Mouse (Mus musculus) neural tube, embryonic 12.5 days (tissue): ENCODE measurements around the gene Il15ra. TPM values are rescaled to one million over a fixed set of nuclear protein-coding genes. Genes with fewer than 3 reads are reported as not detected.
"Not testable (repeated sequence)": the region's sequence is repeated elsewhere in the genome, so short reads cannot be mapped to it uniquely, and the experiment has no call there.

ENCODE experiments used
- ATAC-seq: fragments of 200-750 bp; cut with Nextera tagmentation; 2 replicates; pipeline ENCODE4 v1.8.0; 2017; ENCODE audit warnings: low read depth, mild to moderate bottlenecking, moderate TSS enrichment, moderate library complexity; ENCODE audit not compliant: low FRiP score
- H3K27ac ChIP-seq: fragments of 300-500 bp; sonication (generic); 2 replicates; pipeline ENCODE4 v1.5.1; 2016
- H3K27me3 ChIP-seq: fragments of 300-500 bp; sonication (generic); replicated peaks from 2 replicates; pipeline ENCODE4 v1.6.1; 2016; ENCODE audit warnings: mild to moderate bottlenecking
- H3K36me3 ChIP-seq: fragments of 300-500 bp; sonication (generic); 2 replicates; pipeline ENCODE4 v1.6.1; 2016; ENCODE audit warnings: mild to moderate bottlenecking
- H3K4me1 ChIP-seq: fragments of 300-500 bp; sonication (generic); 2 replicates; pipeline ENCODE4 v1.6.1; 2016
- H3K4me2 ChIP-seq: fragments of 300-500 bp; sonication (generic); replicated peaks from 2 replicates; pipeline ENCODE4 v1.6.1; 2016; ENCODE audit warnings: mild to moderate bottlenecking
- H3K4me3 ChIP-seq: fragments of 300-500 bp; sonication (generic); 2 replicates; pipeline ENCODE4 v1.5.1; 2016
- H3K9ac ChIP-seq: fragments of 300-500 bp; sonication (generic); 2 replicates; pipeline ENCODE4 v1.6.1; 2016; ENCODE audit warnings: mild to moderate bottlenecking
- H3K9me3 ChIP-seq: fragments of 300-500 bp; sonication (generic); 2 replicates; pipeline ENCODE4 v1.6.1; 2016; ENCODE audit warnings: mild to moderate bottlenecking
- WGBS: fragments of 180-500 bp; shearing (Covaris S2); methylation state at CpG from one replicate; pipeline ENCODE4 v1.1.7; 2016; 5-methylcytosine and 5-hydroxymethylcytosine counted together
- polyA plus RNA-seq: library from polyadenylated mRNA; unstranded; fragments of >200 nt; fragmentation: Nextera tagmentation; extraction: Ambion mirVana; gene quantifications from 2 replicates; pipeline ENCODE4 v1.2.1, GENCODE M21; 2016

The Il15ra gene
- polyA plus RNA-seq, 1 experiment from 2014 or later, result 1.1 TPM

GRCm38 (mm10) chr2:11686512-11686911, 18.6 kb upstream of the Il15ra start:
- no peak overlapping the region for H3K27ac ChIP-seq
- H3K36me3 ChIP-seq, result no peaks in the 10 kb centered on the region
- WGBS, result 88% methylated on average over 4 of the region's 4 CpGs
- no peak for ATAC-seq
- no peaks in the 10 kb centered on the region for H3K9me3 ChIP-seq
- H3K4me2 ChIP-seq, result no peak overlapping the region
- no peak overlapping the region for H3K4me3 ChIP-seq
- H3K4me1 ChIP-seq, result no peaks in the 10 kb centered on the region
- H3K9ac ChIP-seq, result no peak overlapping the region
- no peaks in the 10 kb centered on the region for H3K27me3 ChIP-seq

- H3K36me3 ChIP-seq, result no peaks in the 10 kb centered on the region
- no peak overlapping the region for H3K4me3 ChIP-seq
- H3K27ac ChIP-seq, result no peak overlapping the region
- no peaks in the 10 kb centered on the region for H3K9me3 ChIP-seq
- no peak overlapping the region for H3K9ac ChIP-seq
- no peaks in the 10 kb centered on the region for H3K4me1 ChIP-seq
- no peak for ATAC-seq
- WGBS, result 38% methylated on average over 3 of the region's 3 CpGs
- no peak overlapping the region for H3K4me2 ChIP-seq
- no peaks in the 10 kb centered on the region for H3K27me3 ChIP-seq
Observed at GRCm38 (mm10) chr2:11687436-11687835, 17.7 kb upstream of the Il15ra start.

- no peak overlapping the region for H3K4me2 ChIP-seq
- no peaks in the 10 kb centered on the region for H3K27me3 ChIP-seq
- no peak overlapping the region for H3K9ac ChIP-seq
- no peak for ATAC-seq
- no peaks in the 10 kb centered on the region for H3K4me1 ChIP-seq
- H3K27ac ChIP-seq, result no peak overlapping the region
- no peak overlapping the region for H3K4me3 ChIP-seq
- WGBS, result 82% methylated on average over 8 of the region's 8 CpGs
- no peaks in the 10 kb centered on the region for H3K36me3 ChIP-seq
- no peaks in the 10 kb centered on the region for H3K9me3 ChIP-seq
Observed at GRCm38 (mm10) chr2:11690201-11690890, 14.7 kb upstream of the Il15ra start.

GRCm38 (mm10) chr2:11693352-11693751, 11.7 kb upstream of the Il15ra start:
- Histone ChIP-seq H3K4me2 (no peak overlapping the region), H3K4me3 (no peak overlapping the region), H3K4me1 (no peaks in the 10 kb centered on the region), H3K9ac (no peak overlapping the region), H3K9me3 (no peaks in the 10 kb centered on the region), H3K27me3 (no peaks in the 10 kb centered on the region), H3K27ac (no peak overlapping the region), H3K36me3 (no peaks in the 10 kb centered on the region)
- WGBS, result 96% methylated on average over 4 of the region's 4 CpGs
- ATAC-seq, result no peak

GRCm38 (mm10) chr2:11694104-11694503, 11.0 kb upstream of the Il15ra start:
- WGBS, result 76% methylated on average over 2 of the region's 2 CpGs
- no peaks in the 10 kb centered on the region for H3K36me3 ChIP-seq
- no peak overlapping the region for H3K4me3 ChIP-seq
- H3K4me2 ChIP-seq, result no peak overlapping the region
- ATAC-seq, result no peak
- no peak overlapping the region for H3K9ac ChIP-seq
- H3K9me3 ChIP-seq, result no peaks in the 10 kb centered on the region
- H3K27me3 ChIP-seq, result no peaks in the 10 kb centered on the region
- no peak overlapping the region for H3K27ac ChIP-seq
- H3K4me1 ChIP-seq, result no peaks in the 10 kb centered on the region

- H3K27ac ChIP-seq, result no peak overlapping the region
- H3K9ac ChIP-seq, result no peak overlapping the region
- no peaks in the 10 kb centered on the region for H3K9me3 ChIP-seq
- no peaks in the 10 kb centered on the region for H3K4me1 ChIP-seq
- H3K36me3 ChIP-seq, result no peaks in the 10 kb centered on the region
- H3K27me3 ChIP-seq, result no peaks in the 10 kb centered on the region
- H3K4me2 ChIP-seq, result no peak overlapping the region
- no peak for ATAC-seq
- no peak overlapping the region for H3K4me3 ChIP-seq
- 73% methylated on average over 2 of the region's 2 CpGs for WGBS
Observed at GRCm38 (mm10) chr2:11695867-11696266, 9.2 kb upstream of the Il15ra start.

GRCm38 (mm10) chr2:11698994-11699393, 6.1 kb upstream of the Il15ra start:
- Histone ChIP-seq H3K4me3 (no peak overlapping the region), H3K4me1 (no peaks in the 10 kb centered on the region), H3K36me3 (no peaks in the 10 kb centered on the region), H3K27me3 (no peaks in the 10 kb centered on the region), H3K9ac (no peak overlapping the region), H3K9me3 (no peaks in the 10 kb centered on the region), H3K4me2 (no peak overlapping the region), H3K27ac (no peak overlapping the region)
- ATAC-seq, result no peak
- 69% methylated on average over 5 of the region's 5 CpGs for WGBS

- WGBS, result 95% methylated on average over 2 of the region's 2 CpGs
- Histone ChIP-seq H3K9ac (no peak overlapping the region), H3K4me3 (no peak overlapping the region), H3K4me1 (no peaks in the 10 kb centered on the region), H3K36me3 (no peaks in the 10 kb centered on the region), H3K4me2 (no peak overlapping the region), H3K27me3 (no peaks in the 10 kb centered on the region), H3K9me3 (no peaks in the 10 kb centered on the region), H3K27ac (no peak overlapping the region)
- no peak for ATAC-seq
Observed at GRCm38 (mm10) chr2:11699905-11700304, 5.2 kb upstream of the Il15ra start.

- H3K4me2 ChIP-seq, result peak overlapping the region; percentile 97
- H3K27ac ChIP-seq, result no peak overlapping the region
- H3K27me3 ChIP-seq, result peaks cover 17% of the 10 kb centered on the region
- no peaks in the 10 kb centered on the region for H3K9me3 ChIP-seq
- H3K4me1 ChIP-seq, result peaks cover 11% of the 10 kb centered on the region
- ATAC-seq, result peak; percentile 65
- H3K36me3 ChIP-seq, result no peaks in the 10 kb centered on the region
- peak overlapping the region; percentile 48 for H3K9ac ChIP-seq
- peak overlapping the region; percentile 58 for H3K4me3 ChIP-seq
- WGBS, result 4% methylated on average over 28 of the region's 28 CpGs
Observed at GRCm38 (mm10) chr2:11706030-11706745, 1.1 kb downstream of the Il15ra start.

GRCm38 (mm10) chr2:11706746-11707065, 1.6 kb downstream of the Il15ra start:
- no peak overlapping the region for H3K9ac ChIP-seq
- H3K27ac ChIP-seq, result no peak overlapping the region
- WGBS, result 41% methylated on average over 6 of the region's 6 CpGs
- no peaks in the 10 kb centered on the region for H3K9me3 ChIP-seq
- H3K4me3 ChIP-seq, result no peak overlapping the region
- peaks cover 11% of the 10 kb centered on the region for H3K4me1 ChIP-seq
- H3K27me3 ChIP-seq, result peaks cover 17% of the 10 kb centered on the region
- no peaks in the 10 kb centered on the region for H3K36me3 ChIP-seq
- no peak for ATAC-seq
- peak overlapping the region; percentile 97 for H3K4me2 ChIP-seq

GRCm38 (mm10) chr2:11708538-11708937, 3.4 kb downstream of the Il15ra start:
- no peak for ATAC-seq
- Histone ChIP-seq H3K9ac (no peak overlapping the region), H3K27ac (no peak overlapping the region), H3K4me2 (no peak overlapping the region), H3K36me3 (no peaks in the 10 kb centered on the region), H3K4me1 (peaks cover 11% of the 10 kb centered on the region), H3K4me3 (no peak overlapping the region), H3K27me3 (peaks cover 17% of the 10 kb centered on the region), H3K9me3 (no peaks in the 10 kb centered on the region)
- WGBS, result 83% methylated on average over 5 of the region's 5 CpGs

GRCm38 (mm10) chr2:11710101-11710500, 5.0 kb downstream of the Il15ra start:
- H3K9ac ChIP-seq, H3K27ac ChIP-seq, H3K36me3 ChIP-seq, ATAC-seq, H3K4me3 ChIP-seq, H3K9me3 ChIP-seq, H3K4me2 ChIP-seq: not testable (repeated sequence)
- Histone ChIP-seq H3K4me1 (peaks cover 11% of the 10 kb centered on the region), H3K27me3 (peaks cover 17% of the 10 kb centered on the region)
- 62% methylated on average over 4 of the region's 4 CpGs for WGBS

GRCm38 (mm10) chr2:11712483-11712990, 7.4 kb downstream of the Il15ra start:
- 84% methylated on average over 6 of the region's 6 CpGs for WGBS
- ATAC-seq, result no peak
- Histone ChIP-seq H3K9me3 (no peaks in the 10 kb centered on the region), H3K27ac (no peak overlapping the region), H3K4me2 (no peak overlapping the region), H3K4me1 (no peaks in the 10 kb centered on the region), H3K36me3 (no peaks in the 10 kb centered on the region), H3K9ac (no peak overlapping the region), H3K27me3 (no peaks in the 10 kb centered on the region), H3K4me3 (no peak overlapping the region)
